Mouse (Mus musculus) CD4-positive, CD25-positive, alpha-beta regulatory T cell, adult 2 months (primary cell): ENCODE data around the gene Sh2b1.
A peak's percentile ranks its signal among the peaks of the same experiment; 100 is the strongest.
"Not testable (repeated sequence)": the region's sequence is repeated elsewhere in the genome, so short reads cannot be mapped to it uniquely, and the experiment has no call there.

ENCODE experiments used
- DNase-seq: peaks from one replicate; pipeline ENCODE4 v3.0.0-alpha.2; 2012; ENCODE audit warnings: low read depth, low spot score

Sh2b1 gene

DNA sequence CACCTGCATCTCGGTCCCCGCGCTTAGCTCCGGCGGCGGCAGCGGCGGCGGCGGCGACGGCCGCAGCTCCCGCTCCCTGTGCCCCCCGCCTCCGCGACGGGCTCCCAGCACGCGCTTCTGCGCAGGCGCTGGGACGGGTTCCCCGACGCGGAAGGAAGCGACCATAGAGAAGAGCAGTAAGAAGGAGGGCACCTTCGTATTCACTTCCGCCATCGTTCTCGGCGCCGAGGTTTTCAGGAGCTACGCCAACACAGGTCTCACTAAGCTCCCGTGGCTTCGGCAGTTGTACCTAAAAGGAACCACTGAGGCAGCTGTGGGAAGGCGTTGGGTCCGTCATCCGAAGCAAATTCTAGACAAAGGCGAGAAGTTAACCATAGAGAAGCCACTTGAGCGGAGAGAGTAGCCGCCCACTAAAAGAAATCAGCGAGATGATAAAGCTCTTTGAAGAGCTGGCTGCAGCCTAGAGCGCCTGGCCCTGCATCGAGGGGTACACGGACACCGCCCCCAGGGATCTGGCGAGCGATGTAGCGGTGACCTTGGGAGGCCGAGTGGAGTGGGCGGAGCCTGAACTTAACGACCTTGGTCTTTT, at the start of gene Sh2b1:
Sh2b1 (minus strand) TSS at position 432 of the 589 bp plus-strand sequence.
- DNase-seq = peak; percentile 93

DNA sequence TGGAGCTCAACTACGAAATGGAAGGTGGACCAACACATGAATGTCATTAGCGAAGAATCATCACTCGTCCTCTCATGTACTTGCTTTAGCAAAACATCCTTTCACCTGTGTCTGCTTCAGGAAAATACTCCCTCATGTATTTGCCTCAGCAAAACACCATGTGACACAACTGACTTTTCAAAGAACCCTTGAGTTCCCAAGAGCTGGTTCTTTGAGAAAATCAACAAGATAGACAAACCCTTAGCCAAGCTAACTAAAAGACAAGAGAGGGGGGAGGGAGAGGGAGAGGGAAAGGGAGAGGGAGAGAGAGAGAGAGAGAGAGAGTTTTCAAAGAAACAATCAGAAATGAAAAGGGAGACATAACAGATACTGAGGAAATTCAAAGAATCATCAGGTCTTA, 48.1 kb upstream of the Sh2b1 start:
- DNase-seq = no peak

DNA sequence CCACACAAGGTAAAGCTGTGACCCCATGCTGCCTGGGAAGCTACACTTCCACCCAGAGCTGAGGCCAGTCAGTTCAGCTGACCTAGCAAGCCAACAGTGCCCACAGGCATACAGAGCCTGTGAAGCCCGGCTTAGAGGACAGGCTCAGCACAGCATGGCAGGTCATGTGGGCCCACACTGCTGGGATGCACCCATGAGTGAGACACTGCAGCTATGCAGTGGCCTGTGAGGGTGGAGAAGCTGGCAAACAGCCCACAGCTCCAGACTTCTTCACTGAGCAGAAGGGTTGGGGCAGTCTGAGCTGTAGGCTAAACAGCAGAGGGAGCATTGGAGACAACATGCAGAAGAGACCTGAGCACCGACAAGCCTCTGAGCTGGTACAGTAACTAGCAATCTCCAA, 44.3 kb upstream of the Sh2b1 start:
- DNase-seq = no peak

DNA sequence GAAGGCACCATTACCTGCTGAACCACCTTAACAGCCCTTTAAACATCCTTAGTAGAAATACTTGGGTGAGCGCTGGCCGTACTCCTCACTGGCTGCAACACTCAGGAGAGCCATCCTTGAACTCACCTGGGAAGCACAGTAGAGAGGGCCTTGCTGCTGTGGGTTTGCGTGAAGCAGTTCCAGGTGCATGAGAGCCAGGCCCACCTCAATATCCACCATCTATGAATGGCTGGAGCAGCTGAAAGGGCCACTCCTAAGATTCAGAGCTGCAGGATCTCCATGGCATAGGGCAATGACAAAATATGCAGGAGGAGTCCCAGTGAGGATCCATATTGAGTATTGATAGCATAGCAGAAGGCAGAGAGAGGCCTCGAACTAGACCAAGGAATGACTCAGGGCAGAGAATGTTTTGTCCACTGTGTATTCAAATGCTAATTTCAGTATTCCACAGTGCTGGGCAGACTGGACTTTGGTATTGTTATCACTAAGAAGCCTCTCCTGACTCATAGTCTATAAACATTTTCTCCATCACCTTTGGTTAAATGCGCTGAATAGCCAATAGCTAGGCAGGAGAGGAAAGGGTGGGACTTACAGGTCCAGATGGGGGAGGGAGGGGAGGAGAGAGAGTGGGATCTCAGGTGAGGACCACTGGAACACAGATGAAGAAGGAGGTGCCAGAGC, 43.2 kb upstream of the Sh2b1 start:
- no peak for DNase-seq

DNA sequence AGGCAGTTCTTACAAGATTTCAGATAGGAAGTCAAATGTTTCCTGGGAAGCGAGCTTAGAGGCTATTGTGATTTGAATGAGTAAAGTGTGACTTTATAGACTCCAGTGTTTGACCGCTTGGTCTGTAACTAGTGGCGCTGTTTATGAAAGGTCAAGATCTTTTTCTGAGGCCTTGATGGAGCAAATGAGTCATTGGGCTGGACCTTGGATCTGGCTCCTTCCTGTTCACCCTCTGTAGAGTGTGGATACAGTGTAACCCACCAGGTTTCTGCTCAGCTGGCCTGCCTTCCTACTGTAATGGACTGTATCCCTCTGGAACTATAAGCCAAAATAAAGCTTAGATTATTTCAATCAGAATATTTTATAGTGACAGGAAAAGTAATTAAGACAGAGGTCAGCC, 36.1 kb upstream of the Sh2b1 start:
- DNase-seq = no peak

DNA sequence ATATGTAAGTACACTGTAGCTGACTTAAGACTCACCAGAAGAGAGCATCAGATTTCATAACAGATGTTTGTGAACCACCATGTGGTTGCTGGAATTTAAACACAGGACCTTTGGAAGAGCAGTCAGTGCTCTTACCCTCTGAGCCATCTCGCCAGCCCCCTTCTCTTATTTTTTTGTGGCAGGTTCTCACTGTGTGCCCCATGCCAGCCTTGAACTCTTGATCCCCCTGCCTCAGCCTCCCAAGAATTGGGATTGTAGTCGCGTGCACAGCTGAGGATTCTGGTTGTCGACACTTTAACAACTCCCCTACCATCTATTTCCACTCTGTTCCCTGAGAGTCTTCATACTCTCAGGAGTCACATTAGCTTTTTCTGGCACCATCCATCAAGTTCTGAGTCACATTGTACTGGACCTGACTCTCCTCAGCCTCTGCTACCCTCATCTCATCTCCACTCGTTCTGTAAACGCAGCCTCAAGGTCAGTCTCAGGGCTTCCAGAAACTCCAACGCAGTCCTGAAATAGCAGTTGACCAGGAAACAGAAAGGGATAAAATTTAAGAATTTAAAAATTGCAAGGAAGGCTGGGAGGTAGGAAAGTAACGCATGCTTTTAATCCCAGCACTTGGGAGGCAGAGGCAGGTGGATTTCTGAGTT, 32.0 kb upstream of the Sh2b1 start:
- DNase-seq = no peak

DNA sequence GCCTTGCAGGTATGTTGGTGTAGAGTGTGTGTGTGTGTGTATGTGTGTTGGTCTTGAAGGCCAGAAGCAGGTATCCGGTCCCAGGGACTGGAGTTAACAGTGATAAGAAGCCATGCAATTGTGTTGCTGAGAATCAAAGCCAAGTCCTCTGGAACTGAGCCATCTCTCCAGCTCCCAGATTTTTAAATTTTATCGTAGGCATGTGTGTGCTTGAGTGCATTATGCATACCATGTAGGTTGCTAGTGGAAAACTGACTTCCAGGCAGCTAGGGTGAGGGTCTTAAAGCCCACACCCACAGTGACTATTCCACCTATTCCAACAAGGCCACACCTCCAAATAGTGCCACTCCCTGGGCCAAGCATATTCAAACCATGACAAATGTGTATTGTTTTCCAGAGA, 29.7 kb upstream of the Sh2b1 start:
- DNase-seq = no peak

DNA sequence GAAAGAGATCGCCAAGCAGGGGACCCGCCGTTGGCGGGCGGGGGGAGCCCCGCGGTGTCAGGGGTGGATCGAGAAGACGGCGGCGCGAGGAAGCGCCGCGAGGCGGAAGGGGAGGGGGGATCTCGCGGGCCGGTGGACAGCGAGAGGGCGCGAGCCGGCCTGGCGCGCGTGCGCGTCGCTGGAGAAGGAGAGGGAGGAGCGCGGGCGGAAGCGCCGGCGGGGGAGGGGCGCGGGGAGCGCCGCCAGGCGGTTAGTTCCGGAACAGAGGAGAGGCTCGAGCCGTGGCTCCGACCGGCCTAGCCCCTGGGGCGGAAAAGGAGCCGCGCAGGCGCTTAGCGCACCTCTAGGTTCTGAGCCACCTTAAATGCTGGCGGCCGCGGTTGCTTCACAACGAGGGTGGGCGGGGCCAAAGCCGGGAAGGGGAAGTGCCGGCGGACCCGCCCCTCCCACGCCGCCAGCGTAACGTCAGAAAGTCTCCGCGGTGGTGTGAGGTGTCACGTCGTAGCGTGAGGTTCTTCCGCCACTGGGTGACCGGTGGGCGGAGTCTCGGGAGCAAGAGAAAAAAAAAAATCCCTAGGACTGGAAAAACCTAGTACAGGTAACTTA, 28.2 kb upstream of the Sh2b1 start, which contains the start of gene Atxn2l:
Atxn2l (minus strand) TSS at position 165 of the 606 bp plus-strand sequence.
- peak; percentile 100 for DNase-seq

DNA sequence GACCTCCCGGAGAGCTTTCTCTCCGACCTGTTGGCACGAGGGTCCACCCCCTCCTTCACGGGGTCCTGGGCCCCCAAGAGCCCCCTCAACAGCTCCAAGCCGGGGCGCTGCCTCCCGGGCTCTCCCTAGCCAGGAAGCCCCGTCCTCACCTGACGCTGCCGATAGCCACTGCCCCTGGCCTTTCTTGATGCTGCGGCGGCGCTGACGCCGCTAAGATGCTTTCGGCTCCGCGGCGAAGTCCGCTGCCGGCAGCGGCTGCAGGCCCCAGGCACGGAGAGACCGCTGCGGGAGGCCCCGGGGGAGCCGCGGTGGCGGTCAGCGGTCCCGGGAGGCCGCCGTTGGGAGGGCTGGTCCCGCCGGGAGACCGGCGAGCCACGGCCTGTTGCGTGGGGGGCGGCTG, 27.5 kb upstream of the Sh2b1 start:
- peak; percentile 69 for DNase-seq

DNA sequence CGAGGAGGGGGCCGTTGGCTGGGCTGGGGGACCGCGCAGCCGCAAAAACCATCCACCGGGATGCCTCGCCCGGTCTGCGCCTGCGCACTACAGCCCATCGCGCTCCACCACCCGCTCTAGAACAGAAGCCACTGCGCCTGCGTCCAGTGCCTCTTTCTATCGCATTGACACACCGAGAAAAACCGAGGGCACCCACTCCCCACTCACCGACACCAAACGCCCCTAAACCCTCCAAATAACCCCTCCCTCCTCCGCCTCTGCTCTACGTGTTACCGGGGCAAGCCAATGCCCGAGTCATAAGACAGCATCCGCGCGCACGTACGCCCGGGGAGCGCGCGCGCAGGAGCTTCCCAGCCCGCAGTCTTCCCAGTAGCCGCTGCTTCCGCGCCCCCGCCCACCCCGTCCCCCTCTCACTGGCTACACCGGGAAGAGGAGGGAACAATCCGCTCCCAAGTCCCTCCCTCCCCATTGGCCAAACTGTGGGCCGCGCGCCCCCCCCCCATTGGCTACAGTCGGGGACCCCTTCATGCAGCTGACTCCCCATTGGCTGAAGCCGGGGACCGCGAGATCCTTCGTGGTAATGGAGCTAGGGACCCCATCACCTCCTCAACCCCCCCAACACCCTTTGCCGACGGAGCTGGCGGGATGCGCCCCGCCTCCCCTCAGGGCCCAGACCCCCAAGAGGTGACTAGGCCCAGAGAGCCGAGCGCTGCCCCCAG, 27.0 kb upstream of the Sh2b1 start:
- DNase-seq = peak; percentile 95

DNA sequence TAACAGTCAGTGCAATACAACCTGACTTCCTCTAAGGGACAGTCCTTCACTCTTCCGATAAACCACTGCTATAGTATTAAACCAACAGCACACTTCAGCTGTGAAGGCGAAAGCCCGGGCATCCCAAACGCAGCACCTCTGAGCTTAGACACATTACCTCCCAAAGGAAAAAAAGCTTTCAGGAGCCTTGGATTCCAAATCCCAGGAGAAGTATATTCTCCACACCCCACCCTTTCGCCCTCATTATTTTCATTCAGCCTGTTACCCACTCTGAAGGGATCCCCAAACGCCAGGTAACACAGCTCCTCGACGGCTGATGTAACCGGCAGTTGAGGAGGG, 26.4 kb upstream of the Sh2b1 start:
- DNase-seq = no peak

DNA sequence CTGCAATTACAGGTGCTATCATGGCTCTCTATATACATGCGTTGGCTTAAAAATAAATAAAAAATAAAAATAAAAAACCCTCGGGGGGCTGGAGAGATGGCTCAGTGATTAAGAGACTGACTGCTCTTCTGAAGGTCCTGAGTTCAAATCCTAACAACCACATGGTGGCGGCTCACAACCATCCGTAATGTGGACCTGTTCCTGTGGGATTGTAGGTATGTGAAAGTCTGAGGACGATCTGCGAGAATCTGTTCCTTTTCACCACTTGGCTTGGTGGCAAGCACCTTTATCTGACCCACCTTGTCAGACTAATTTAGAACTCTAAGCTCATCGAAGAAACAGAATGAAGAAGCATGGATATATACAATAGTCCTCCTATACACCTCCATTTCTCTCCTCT, 24.2 kb upstream of the Sh2b1 start:
- DNase-seq = no peak

DNA sequence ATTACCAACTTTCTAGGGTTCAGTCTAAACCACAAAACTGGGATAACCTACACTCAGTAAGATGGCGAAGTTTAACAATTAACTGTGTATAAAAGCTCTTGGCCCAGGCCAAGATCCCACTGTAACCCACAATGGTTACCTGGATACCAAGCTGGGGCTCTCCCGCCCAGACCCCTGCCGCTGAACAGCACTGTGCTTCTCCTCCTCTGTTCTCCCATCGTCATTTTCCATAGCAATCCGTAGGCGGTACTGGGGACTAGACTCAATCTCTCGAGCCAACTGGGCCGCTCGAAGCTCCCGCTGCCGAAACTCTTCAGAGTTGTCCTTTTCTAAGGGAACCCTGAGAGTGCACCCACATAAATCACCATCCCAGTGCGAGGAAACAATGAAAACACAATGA, 22.7 kb upstream of the Sh2b1 start:
- no peak for DNase-seq

DNA sequence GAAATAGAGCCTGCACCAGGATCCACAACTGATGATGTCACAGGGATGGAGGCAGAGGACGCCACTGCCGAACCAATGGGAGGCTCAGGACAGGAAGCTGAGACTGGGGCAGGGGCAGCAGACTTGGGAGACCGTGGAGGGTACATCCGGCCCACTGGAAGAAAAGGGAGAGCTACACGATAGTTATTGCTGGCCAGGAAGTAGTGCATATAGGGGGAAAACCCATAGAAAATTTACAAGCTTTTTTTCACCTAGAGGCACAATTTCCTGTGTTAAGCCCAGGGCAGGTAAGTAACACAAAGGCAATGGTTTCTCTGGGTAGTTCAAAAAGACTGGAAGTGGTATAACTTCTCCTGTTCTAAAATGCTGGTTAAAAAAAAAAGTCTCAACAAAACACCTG, 21.3 kb upstream of the Sh2b1 start:
- DNase-seq = peak; percentile 34

DNA sequence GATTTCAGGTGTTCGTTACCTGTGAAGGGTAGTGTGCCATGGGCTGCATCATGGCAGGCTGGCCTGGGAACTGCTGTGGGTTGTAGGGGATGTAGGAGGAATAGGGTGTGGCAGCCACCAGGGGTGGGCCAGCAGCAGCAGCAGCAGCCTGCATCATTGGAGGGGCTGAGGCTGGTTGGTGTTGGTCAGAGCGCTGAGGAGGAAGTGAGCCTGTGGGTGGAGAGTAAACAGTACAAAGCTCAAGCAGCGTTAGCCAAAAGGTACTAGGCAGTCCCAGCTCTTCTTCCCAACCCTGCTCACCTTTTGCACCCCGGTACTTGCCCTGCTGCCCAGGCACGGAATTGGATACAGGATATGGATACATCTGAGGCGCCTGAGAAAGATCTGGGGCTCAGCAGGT, 18.9 kb upstream of the Sh2b1 start:
- no peak for DNase-seq

DNA sequence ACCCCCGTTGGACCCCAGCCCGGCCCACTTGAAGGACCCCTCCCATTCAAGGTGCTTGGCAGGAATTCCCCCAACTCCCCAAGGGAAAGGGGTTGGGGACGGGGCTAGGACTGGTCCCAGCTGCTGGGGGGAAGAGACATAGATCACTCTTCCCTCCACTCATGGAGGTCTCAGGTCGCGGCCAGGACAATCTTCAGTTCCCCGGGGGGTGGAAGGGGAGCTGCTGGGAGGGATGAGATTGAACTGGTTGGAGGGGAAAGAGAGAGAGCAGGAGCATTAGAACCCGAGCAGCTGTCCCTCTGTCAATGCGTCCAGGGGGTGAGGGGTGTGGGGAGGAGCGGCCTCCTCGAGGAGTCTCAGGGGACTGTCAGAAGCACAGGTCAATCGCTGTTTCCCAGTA, 16.7 kb upstream of the Sh2b1 start:
- no peak for DNase-seq

DNA sequence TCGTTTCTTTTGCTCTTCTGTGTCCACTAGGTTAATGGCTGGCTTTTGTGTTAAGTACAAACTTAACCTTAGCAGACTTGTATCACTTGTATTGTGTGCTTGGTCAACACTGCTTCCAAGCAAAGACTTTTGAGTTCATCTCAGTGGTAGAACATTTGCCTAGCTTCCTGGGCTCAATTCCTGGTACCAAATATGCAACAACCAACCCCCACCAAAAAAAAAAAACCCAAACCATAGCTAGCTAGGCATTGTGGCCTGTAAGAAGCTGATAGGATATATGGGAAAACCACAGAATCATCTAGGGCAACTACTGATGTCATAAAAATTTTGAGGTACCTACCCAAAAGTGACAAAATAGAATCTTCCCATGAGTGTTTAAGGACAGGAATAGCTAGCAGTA, 15.8 kb upstream of the Sh2b1 start:
- DNase-seq = no peak

DNA sequence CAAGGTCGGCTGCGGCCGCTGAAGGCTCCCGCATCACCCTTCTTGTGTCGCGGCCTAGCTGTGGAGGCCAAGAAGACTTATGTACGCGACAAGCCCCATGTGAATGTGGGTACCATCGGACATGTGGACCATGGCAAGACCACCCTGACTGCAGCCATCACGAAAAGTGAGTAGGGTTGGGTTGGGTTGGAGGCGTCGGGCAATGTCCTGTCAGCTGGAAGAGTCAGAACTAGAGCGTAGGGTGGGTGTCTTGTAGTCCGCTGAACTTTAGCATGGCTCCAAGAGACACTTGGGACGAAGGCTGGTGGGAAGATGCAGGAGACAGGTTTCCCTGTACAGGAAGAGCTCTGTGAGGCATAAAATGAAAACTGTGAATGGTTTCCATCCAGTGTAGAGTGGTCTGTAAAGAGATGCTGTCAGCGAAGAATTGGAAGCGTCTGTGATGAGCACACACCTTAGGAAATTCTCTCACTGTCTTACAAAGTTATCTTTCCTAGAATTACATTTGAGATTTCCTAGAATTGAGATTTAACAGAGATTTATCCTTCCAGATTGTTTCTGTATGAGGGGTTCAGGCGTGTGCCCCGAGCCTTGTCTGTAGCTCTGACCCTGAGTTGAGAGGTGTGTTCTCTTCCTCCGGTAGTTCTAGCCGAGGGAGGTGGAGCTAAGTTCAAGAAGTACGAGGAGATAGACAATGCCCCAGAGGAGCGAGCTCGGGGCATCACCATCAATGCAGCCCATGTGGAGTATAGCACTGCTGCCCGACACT, 12.6 kb upstream of the Sh2b1 start:
- DNase-seq = not testable (repeated sequence)

DNA sequence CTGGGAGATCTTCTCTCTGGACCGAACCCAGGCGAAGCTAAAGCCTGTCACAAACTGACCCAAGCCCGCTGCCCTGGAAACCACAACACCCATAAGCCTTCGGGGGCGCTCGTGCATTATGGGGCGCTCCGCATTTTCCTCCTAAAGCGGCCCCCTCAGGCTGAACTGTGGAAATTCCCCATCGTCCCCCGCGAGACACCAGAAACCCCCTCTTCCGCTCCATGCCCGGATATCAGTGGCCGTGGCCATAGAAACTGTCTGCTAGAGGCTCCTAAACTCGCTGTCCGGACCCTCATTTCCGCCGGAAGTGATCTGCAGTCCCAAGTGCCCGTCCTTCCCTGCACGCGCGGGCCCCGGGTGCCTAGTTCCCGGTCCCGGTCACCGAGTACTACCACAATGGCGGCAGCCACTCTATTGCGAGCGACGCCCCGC, 11.8 kb upstream of the Sh2b1 start, which contains the start of gene Tufm:
Tufm (plus strand) TSS at position 310 of the 432 bp plus-strand sequence.
- DNase-seq = peak; percentile 85

DNA sequence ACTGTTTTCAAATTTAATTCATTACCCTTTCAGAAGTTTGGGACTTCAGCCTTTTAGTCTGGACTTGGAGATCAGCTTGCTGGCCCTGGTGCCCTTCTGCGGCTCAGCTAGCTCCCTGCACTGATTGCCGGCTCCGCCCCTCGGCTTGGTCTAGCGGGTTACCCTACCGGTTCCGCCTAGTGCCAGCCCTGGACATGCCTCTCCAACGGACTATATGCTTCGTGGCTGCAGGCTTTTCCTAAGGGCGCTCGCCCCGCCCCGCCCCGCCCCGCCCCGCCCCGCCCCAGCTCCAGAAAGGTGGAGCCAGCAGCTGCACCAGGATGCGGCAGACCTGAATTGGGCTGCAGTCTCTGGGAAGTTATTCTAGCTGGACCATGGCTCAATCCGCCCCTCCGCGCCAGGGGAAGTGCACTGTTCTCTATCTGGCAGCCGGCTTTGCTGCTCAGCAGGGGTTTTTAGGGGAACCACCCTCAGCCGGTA, 7.2 kb upstream of the Sh2b1 start:
- DNase-seq = peak; percentile 60

DNA sequence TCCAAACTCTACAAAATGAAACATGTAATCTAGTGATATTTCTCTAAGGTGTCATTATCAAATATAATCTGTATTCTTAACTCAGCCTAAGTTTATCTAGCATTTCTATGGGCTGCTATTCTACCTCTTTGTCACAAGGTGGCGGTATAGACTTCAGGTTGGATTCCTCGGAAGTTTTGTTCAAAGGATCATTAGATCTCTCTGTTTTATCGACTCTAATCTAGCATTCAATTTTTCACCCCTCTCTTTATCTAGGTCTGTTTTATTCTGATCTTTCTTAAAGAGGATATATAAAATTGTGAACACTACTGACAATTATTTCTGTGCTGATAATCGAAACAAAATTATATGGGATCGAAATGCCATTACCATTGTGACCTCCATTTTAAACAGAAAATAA, 6.5 kb upstream of the Sh2b1 start:
- DNase-seq = peak; percentile 59
